Mouse (Mus musculus) adrenal gland, postnatal 14 days (tissue): ENCODE data around the gene Gtf2i. TPM values are rescaled to one million over a fixed set of nuclear protein-coding genes. Genes with fewer than 3 reads are reported as not detected.
"Not testable (repeated sequence)": the region's sequence is repeated elsewhere in the genome, so short reads cannot be mapped to it uniquely, and the experiment has no call there.

Source experiments
- DNase-seq: peaks from one replicate; pipeline ENCODE4 v3.0.0; 2021; ENCODE audit warnings: mixed read lengths
- long read RNA-seq, 2 experiments: library from polyadenylated mRNA; stranded (forward); transcript quantifications; one replicate each; pipeline ENCODE4 v2.0.0; 2021
- total RNA-seq: library from RNA; stranded (reverse); gene quantifications from 2 replicates; pipeline ENCODE4 v1.2.3, GENCODE M21; 2021

Gene Gtf2i
- 231 and 237 TPM in 2 replicates for total RNA-seq
- long read RNA-seq, experiment 1, full-length matches to known transcripts, result 19 of 156 reads
- long read RNA-seq, experiment 1, partial matches to known transcripts, result 85 of 156 reads
- long read RNA-seq, experiment 1, other reads (novel, unspliced or antisense), result 52 of 156 reads
- long read RNA-seq, experiment 2, full-length matches to known transcripts, result 22 of 164 reads
- long read RNA-seq, experiment 2, partial matches to known transcripts, result 77 of 164 reads
- long read RNA-seq, experiment 2, other reads (novel, unspliced or antisense), result 65 of 164 reads

- peak; percentile 97 for DNase-seq
Observed at GRCm38 (mm10) chr5:134314688-134315622, at the start of gene Gtf2i. Gene Gtf2i, minus strand, starts transcription at chr5:134314760.

GRCm38 (mm10) chr5:134359101-134359500 lies 44.5 kb upstream of the Gtf2i start:
- DNase-seq, result no peak

- DNase-seq, result not testable (repeated sequence)
Observed at GRCm38 (mm10) chr5:134355372-134355771, 40.8 kb upstream of the Gtf2i start.

GRCm38 (mm10) chr5:134353117-134353516 lies 38.6 kb upstream of the Gtf2i start:
- DNase-seq, result no peak

- DNase-seq, result no peak
Observed at GRCm38 (mm10) chr5:134352527-134353001, 38.0 kb upstream of the Gtf2i start.

- peak; percentile 91 for DNase-seq
Observed at GRCm38 (mm10) chr5:134350660-134351059, 36.1 kb upstream of the Gtf2i start.

GRCm38 (mm10) chr5:134347066-134347465 lies 32.5 kb upstream of the Gtf2i start:
- no peak for DNase-seq

- DNase-seq, result peak; percentile 60
Observed at GRCm38 (mm10) chr5:134345449-134345848, 30.9 kb upstream of the Gtf2i start.

GRCm38 (mm10) chr5:134344076-134344475 lies 29.5 kb upstream of the Gtf2i start:
- DNase-seq, result no peak

GRCm38 (mm10) chr5:134343530-134343929 lies 29.0 kb upstream of the Gtf2i start:
- not testable (repeated sequence) for DNase-seq

- no peak for DNase-seq
Observed at GRCm38 (mm10) chr5:134342503-134343205, 28.1 kb upstream of the Gtf2i start.

GRCm38 (mm10) chr5:134341721-134342120 lies 27.2 kb upstream of the Gtf2i start:
- no peak for DNase-seq

GRCm38 (mm10) chr5:134341321-134341720 lies 26.8 kb upstream of the Gtf2i start:
- peak; percentile 62 for DNase-seq

GRCm38 (mm10) chr5:134340101-134340522 lies 25.6 kb upstream of the Gtf2i start:
- no peak for DNase-seq

- DNase-seq, result not testable (repeated sequence)
Observed at GRCm38 (mm10) chr5:134337012-134337411, 22.5 kb upstream of the Gtf2i start.

- no peak for DNase-seq
Observed at GRCm38 (mm10) chr5:134332743-134333142, 18.2 kb upstream of the Gtf2i start.

GRCm38 (mm10) chr5:134330082-134330481 lies 15.5 kb upstream of the Gtf2i start:
- no peak for DNase-seq

GRCm38 (mm10) chr5:134329311-134329710 lies 14.8 kb upstream of the Gtf2i start:
- DNase-seq, result no peak

GRCm38 (mm10) chr5:134328482-134329001 lies 14.0 kb upstream of the Gtf2i start:
- no peak for DNase-seq

GRCm38 (mm10) chr5:134325856-134326566 lies 11.5 kb upstream of the Gtf2i start:
- DNase-seq, result peak; percentile 28

GRCm38 (mm10) chr5:134323869-134324268 lies 9.3 kb upstream of the Gtf2i start:
- DNase-seq, result no peak
